Comparison of ENCODE assay signal across 20 mouse cellular contexts in genomic region chr1:177069161-177069560, GRCm38 (mm10).
"Had no signal": no experiment of that assay in that cellular context is flagged by ENCODE, and none has a peak within 500 bp of the region (broad histone marks: within the 10 kb centered on the region; RNA-seq: fewer than 3 reads in every experiment).

No protein-coding gene starts in this region.

- ATAC-seq: forebrain, embryonic 13.5 days; forebrain, embryonic 14.5 days; forebrain, embryonic 15.5 days; forebrain, embryonic 16.5 days; forebrain, postnatal 0 days had no signal

- DNase-seq: cerebellum, adult 8-10 months; cerebellum, adult 9-10 months; cerebellum, adult 9-11 months; cerebellum, postnatal 10 days; cerebellum, postnatal 14 days; cerebellum, postnatal 25 days; cerebellum, postnatal 36 days; embryo, embryonic 11 days; forebrain, postnatal 0 days; gastrocnemius, adult 2 months; gastrocnemius, postnatal 10 days; gastrocnemius, postnatal 14 days; gastrocnemius, postnatal 25 days; gastrocnemius, postnatal 36 days; heart, adult 18-20 months; heart, adult 2 months had no signal
